In the genomic region with DNA sequence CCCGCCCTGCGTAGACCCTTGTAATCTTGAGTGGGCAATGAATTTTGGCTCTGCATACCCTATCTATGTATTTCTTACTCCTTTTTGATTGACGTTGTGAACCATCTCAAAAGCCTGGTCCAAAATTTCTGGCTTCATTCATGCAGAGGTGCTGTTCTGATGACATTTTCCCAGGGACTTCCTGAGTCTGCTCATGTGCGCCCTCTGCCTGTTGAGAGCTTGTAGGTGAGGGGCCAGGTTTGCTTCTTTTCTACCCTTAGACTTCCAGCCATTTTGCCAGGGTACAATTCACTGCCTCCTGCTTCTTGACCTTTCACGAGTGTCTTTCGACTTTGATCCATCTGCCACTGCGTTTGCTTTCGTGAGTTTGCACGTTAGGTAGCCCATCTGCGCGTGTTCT, we compare ENCODE assay signal across 15 mouse cellular contexts. TPM values are rescaled to one million over a fixed set of nuclear protein-coding genes. Genes with fewer than 3 reads are reported as not detected.
A peak's percentile ranks its signal among the peaks of the same experiment; 100 is the strongest.
DNase-seq lines count a peak whose midpoint lies in the region; ATAC-seq lines count a peak whose summit lies in the region.
"Not testable (repeated sequence)": the region's sequence is repeated elsewhere in the genome, so short reads cannot be mapped to it uniquely, and the experiment has no call there.
"Had no signal": no experiment of that assay in that cellular context is flagged by ENCODE, and none has a peak within 500 bp of the region (broad histone marks: within the 10 kb centered on the region; RNA-seq: fewer than 3 reads in every experiment).

No protein-coding gene starts in this region.

- intact Hi-C loops in left cerebral cortex, postnatal 4 days (cut with DNase I), result not testable (repeated sequence)

- H3K9me3 ChIP-seq in embryonic facial prominence, embryonic 14.5 days (ENCODE audit: control insufficient read depth, low read length); heart, embryonic 15.5 days (replicated peaks); midbrain, embryonic 10.5 days (replicated peaks): not testable (repeated sequence)

- H3K4me3 ChIP-seq in embryonic facial prominence, embryonic 14.5 days (ENCODE audit: low read depth, low read length); midbrain, embryonic 10.5 days: not testable (repeated sequence)
- peak overlapping the region; percentile 15; the same call in 1 of the 2 replicates for H3K4me3 ChIP-seq in heart, embryonic 15.5 days

- H3K9ac ChIP-seq in embryonic facial prominence, embryonic 14.5 days (ENCODE audit: low read depth, low read length); heart, embryonic 15.5 days: not testable (repeated sequence)

- peak; percentile 1 for DNase-seq in CD4-positive helper T cell, adult 2 months (ENCODE audit: low read depth, low spot score)
- DNase-seq in cerebellum, adult 9-11 months, result peak; percentile 4
- DNase-seq in embryonic facial prominence, embryonic 14.5 days (ENCODE audit: low spot score), result peak; percentile 3
- peak; percentile 3 for DNase-seq in induced T-regulatory cell, adult 2 months (ENCODE audit: low read depth)
- peak; percentile 29 for DNase-seq in left cerebral cortex, postnatal 4 days
- peak; percentile 25 for DNase-seq in midbrain, embryonic 10.5 days (ENCODE audit: low spot score)
- DNase-seq in right cerebral cortex, adult 2 months (ENCODE audit: low spot score in 2 of 2), result peak; percentile 31 to 33

- H3K36me3 ChIP-seq in embryonic facial prominence, embryonic 14.5 days (ENCODE audit: control insufficient read depth, insufficient read depth, low read length); heart, embryonic 15.5 days; midbrain, embryonic 10.5 days: not testable (repeated sequence)

- 10% methylated on average over 9 of the region's 11 CpGs for WGBS in embryonic facial prominence, embryonic 14.5 days
- 10% methylated on average over 9 of the region's 11 CpGs for WGBS in heart, embryonic 15.5 days
- 10% methylated on average over 9 of the region's 11 CpGs for WGBS in midbrain, embryonic 10.5 days

- not testable (repeated sequence) for ATAC-seq in embryonic facial prominence, embryonic 14.5 days (ENCODE audit: low read depth); heart, embryonic 15.5 days (replicated peaks; ENCODE audit: insufficient number of reproducible peaks, insufficient read depth, low FRiP score, low read depth)

- not testable (repeated sequence) for H3K4me2 ChIP-seq in embryonic facial prominence, embryonic 14.5 days (ENCODE audit: low read depth, low read length)
- peak overlapping the region; percentile 40 for H3K4me2 ChIP-seq in heart, embryonic 15.5 days

- H3K27me3 ChIP-seq in embryonic facial prominence, embryonic 14.5 days (replicated peaks; ENCODE audit: control insufficient read depth, insufficient read depth, low read length); heart, embryonic 15.5 days; midbrain, embryonic 10.5 days (ENCODE audit: low read depth, poor library complexity, severe bottlenecking): not testable (repeated sequence)

- H3K4me1 ChIP-seq in embryonic facial prominence, embryonic 14.5 days (ENCODE audit: control insufficient read depth, insufficient read depth, low read length); heart, embryonic 15.5 days (replicated peaks); midbrain, embryonic 10.5 days: not testable (repeated sequence)

- H3K27ac ChIP-seq in embryonic facial prominence, embryonic 14.5 days (replicated peaks; ENCODE audit: low read depth, low read length); heart, embryonic 15.5 days; midbrain, embryonic 10.5 days (replicated peaks): not testable (repeated sequence)

RNA-seq across cellular contexts. Expression of a gene that starts 1.1 kb away (rescaled TPM):
- polyA plus RNA-seq in embryonic facial prominence, embryonic 14.5 days (2014; fragmentation: Nextera tagmentation; extraction: Ambion mirVana), result 2.6 and 3.4 TPM in 2 replicates
- polyA plus RNA-seq in heart, embryonic 15.5 days (2015; fragmentation: Nextera tagmentation; extraction: Ambion mirVana), result 25.3 and 26.7 TPM in 2 replicates
- total RNA-seq in left cerebral cortex, postnatal 4 days (2021), result 10 to 100 TPM; 10.3 to 13.5 TPM
- 11.2 and 12.7 TPM in 2 replicates for polyA plus RNA-seq in midbrain, embryonic 10.5 days (2016; fragmentation: Nextera tagmentation; extraction: Ambion mirVana)
- total RNA-seq: megakaryocyte progenitor cell, adult 5-6 weeks had no signal
- polyA plus RNA-seq: G1E had no signal

RNA-seq across cellular contexts. Expression of a gene that starts 21.3 kb away (rescaled TPM):
- not detected in 2 replicates for polyA plus RNA-seq in embryonic facial prominence, embryonic 14.5 days (2014; fragmentation: Nextera tagmentation; extraction: Ambion mirVana)
- polyA plus RNA-seq in heart, embryonic 15.5 days (2015; fragmentation: Nextera tagmentation; extraction: Ambion mirVana), result not detected in 2 replicates
- total RNA-seq in left cerebral cortex, postnatal 4 days (2021), result under 1 TPM in 1 of 2 experiments, not detected in 1; 0.74 TPM
- not detected in 2 replicates for polyA plus RNA-seq in midbrain, embryonic 10.5 days (2016; fragmentation: Nextera tagmentation; extraction: Ambion mirVana)
- total RNA-seq: heart, adult 8-10 months; megakaryocyte progenitor cell, adult 5-6 weeks had no signal
- polyA plus RNA-seq: G1E; kidney, adult 2 months; liver, embryonic 11.5 days; neural tube, embryonic 12.5 days; small intestine, adult 2 months had no signal
